Mouse (Mus musculus) gastrocnemius, postnatal 25 days (tissue): ENCODE measurements around the gene Crkl. TPM values are rescaled to one million over a fixed set of nuclear protein-coding genes. Genes with fewer than 3 reads are reported as not detected.
A peak's percentile ranks its signal among the peaks of the same experiment; 100 is the strongest.
"Not testable (repeated sequence)": the region's sequence is repeated elsewhere in the genome, so short reads cannot be mapped to it uniquely, and the experiment has no call there.

Source experiments
- DNase-seq: peaks from one replicate; pipeline ENCODE4 v3.0.0; 2022
- total RNA-seq, 2 experiments: library from RNA; stranded (reverse); gene quantifications; 1 replicate in 1 of 2; 2 replicates in 1 of 2; pipeline ENCODE4 v1.2.3; 2021

The Crkl gene
- total RNA-seq, 2 experiments from 2014 or later, result 19.2 to 21.6 TPM

- no peak for DNase-seq
Measured at GRCm38 (mm10) chr16:17486505-17486904, 34.7 kb downstream of the Crkl start.

GRCm38 (mm10) chr16:17488478-17489468 lies 37.0 kb downstream of the Crkl start:
- DNase-seq, result no peak

GRCm38 (mm10) chr16:17489469-17490111 lies 37.8 kb downstream of the Crkl start, which contains the start of gene Aifm3:
Gene Aifm3, plus strand, starts transcription at chr16:17489611.
- no peak for DNase-seq

GRCm38 (mm10) chr16:17491154-17491553 lies 39.4 kb downstream of the Crkl start:
- no peak for DNase-seq

- no peak for DNase-seq
Measured at GRCm38 (mm10) chr16:17491896-17492561, 40.2 kb downstream of the Crkl start.

GRCm38 (mm10) chr16:17496499-17497305 lies 44.9 kb downstream of the Crkl start:
- DNase-seq, result no peak

GRCm38 (mm10) chr16:17499249-17499883 lies 47.6 kb downstream of the Crkl start:
- no peak for DNase-seq

GRCm38 (mm10) chr16:17502681-17503080 lies 50.9 kb downstream of the Crkl start:
- DNase-seq, result no peak

- DNase-seq, result no peak
Measured at GRCm38 (mm10) chr16:17507018-17507552, 55.3 kb downstream of the Crkl start.

- DNase-seq, result not testable (repeated sequence)
Measured at GRCm38 (mm10) chr16:17508031-17508430, 56.2 kb downstream of the Crkl start.

GRCm38 (mm10) chr16:17508546-17509239 lies 56.9 kb downstream of the Crkl start, which contains the start of gene Lztr1:
Gene Lztr1, plus strand, starts transcription at chr16:17508688.
- DNase-seq, result peak; percentile 85

- no peak for DNase-seq
Measured at GRCm38 (mm10) chr16:17509240-17509597, 57.4 kb downstream of the Crkl start.

- no peak for DNase-seq
Measured at GRCm38 (mm10) chr16:17510143-17510542, 58.4 kb downstream of the Crkl start.

GRCm38 (mm10) chr16:17510686-17511085 lies 58.9 kb downstream of the Crkl start:
- no peak for DNase-seq

GRCm38 (mm10) chr16:17511431-17511830 lies 59.6 kb downstream of the Crkl start:
- DNase-seq, result no peak

- no peak for DNase-seq
Measured at GRCm38 (mm10) chr16:17518910-17519309, 67.1 kb downstream of the Crkl start.

- no peak for DNase-seq
Measured at GRCm38 (mm10) chr16:17524156-17524555, 72.4 kb downstream of the Crkl start.

GRCm38 (mm10) chr16:17525524-17525923 lies 73.7 kb downstream of the Crkl start:
- DNase-seq, result no peak

- no peak for DNase-seq
Measured at GRCm38 (mm10) chr16:17526223-17526622, 74.4 kb downstream of the Crkl start.

GRCm38 (mm10) chr16:17527606-17528005 lies 75.8 kb downstream of the Crkl start:
- DNase-seq, result no peak
